Mouse (Mus musculus) intestine, postnatal 0 days (tissue): ENCODE data around the gene Cdt1. TPM values are rescaled to one million over a fixed set of nuclear protein-coding genes. Genes with fewer than 3 reads are reported as not detected.

Experiments used
- ATAC-seq: fragments of 200-750 bp; cut with Nextera tagmentation; 2 replicates; pipeline ENCODE4 v1.8.0; 2017; ENCODE audit warnings: mild to moderate bottlenecking, moderate TSS enrichment, moderate library complexity
- H3K27ac ChIP-seq: fragments of 300-500 bp; sonication (generic); 2 replicates; pipeline ENCODE4 v1.5.1; 2014; ENCODE audit warnings: mild to moderate bottlenecking, low read depth, low read length, moderate library complexity
- H3K27me3 ChIP-seq: fragments of 300-500 bp; sonication (generic); replicated peaks from 2 replicates; pipeline ENCODE4 v1.6.1; 2014; ENCODE audit warnings: low read length, mixed read lengths; ENCODE audit not compliant: control insufficient read depth, insufficient read depth
- H3K36me3 ChIP-seq: fragments of 300-500 bp; sonication (generic); 2 replicates; pipeline ENCODE4 v1.6.1; 2014; ENCODE audit warnings: mild to moderate bottlenecking, moderate library complexity; ENCODE audit not compliant: control insufficient read depth, insufficient read depth
- H3K4me1 ChIP-seq: fragments of 300-500 bp; sonication (generic); replicated peaks from 2 replicates; pipeline ENCODE4 v1.6.1; 2014; ENCODE audit warnings: antibody characterized with exemption, low read length, mixed read lengths; ENCODE audit not compliant: control insufficient read depth, insufficient read depth
- H3K4me2 ChIP-seq: fragments of 300-500 bp; sonication (generic); replicated peaks from 2 replicates; pipeline ENCODE4 v1.6.1; 2014; ENCODE audit warnings: low read depth, mild to moderate bottlenecking, moderate library complexity
- H3K4me3 ChIP-seq: fragments of 300-500 bp; sonication (generic); 2 replicates; pipeline ENCODE4 v1.5.1; 2014; ENCODE audit warnings: low read depth, low read length
- H3K9ac ChIP-seq: fragments of 300-500 bp; sonication (generic); 2 replicates; pipeline ENCODE4 v1.6.1; 2014; ENCODE audit warnings: mild to moderate bottlenecking, low read depth, low read length
- H3K9me3 ChIP-seq: fragments of 300-500 bp; sonication (generic); 2 replicates; pipeline ENCODE4 v1.6.1; 2016; ENCODE audit warnings: mixed run types; ENCODE audit not compliant: control insufficient read depth
- CTCF ChIP-seq: sonication (generic); IDR thresholded peaks from 2 replicates; pipeline ENCODE4 v1.5.1; 2016; ENCODE audit warnings: low read depth, mild to moderate bottlenecking, control low read depth, antibody characterized with exemption, moderate library complexity
- WGBS: fragments of 180-500 bp; shearing (Covaris S2); extraction: QIAGEN DNeasy Blood & Tissue Kit; methylation state at CpG from one replicate; pipeline ENCODE4 v1.1.7; 2014; 5-methylcytosine and 5-hydroxymethylcytosine counted together
- polyA plus RNA-seq: library from polyadenylated mRNA; unstranded; fragments of >200 nt; fragmentation: Nextera tagmentation; extraction: Ambion mirVana; gene quantifications from 2 replicates; pipeline ENCODE4 v1.2.1, GENCODE M21; 2015

Cdt1 gene
- polyA plus RNA-seq, 1 experiment from 2014 or later, result 13.3 TPM

DNA sequence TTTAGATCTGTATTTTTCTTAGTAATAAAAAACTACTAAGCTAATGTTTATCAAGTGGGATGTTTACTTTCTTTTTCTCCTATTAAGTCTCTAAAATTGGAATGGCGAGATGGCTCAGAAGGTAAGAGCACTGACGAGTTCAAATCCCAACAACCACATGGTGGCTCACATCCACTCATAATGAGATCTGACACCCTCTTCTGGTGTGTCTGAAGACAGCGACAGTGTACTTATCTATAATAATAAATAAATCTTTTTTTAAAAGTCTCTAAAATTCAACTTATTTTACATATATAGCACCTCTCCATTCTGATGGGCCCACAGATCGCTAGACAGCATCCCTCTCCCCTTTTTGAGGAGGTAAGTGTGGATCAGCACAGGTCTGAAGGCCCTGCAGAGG, 42.4 kb downstream of the Cdt1 start:
- no peak overlapping the region; the same call in 1 of the 2 replicates for H3K4me3 ChIP-seq
- no peak for TF ChIP-seq CTCF

DNA sequence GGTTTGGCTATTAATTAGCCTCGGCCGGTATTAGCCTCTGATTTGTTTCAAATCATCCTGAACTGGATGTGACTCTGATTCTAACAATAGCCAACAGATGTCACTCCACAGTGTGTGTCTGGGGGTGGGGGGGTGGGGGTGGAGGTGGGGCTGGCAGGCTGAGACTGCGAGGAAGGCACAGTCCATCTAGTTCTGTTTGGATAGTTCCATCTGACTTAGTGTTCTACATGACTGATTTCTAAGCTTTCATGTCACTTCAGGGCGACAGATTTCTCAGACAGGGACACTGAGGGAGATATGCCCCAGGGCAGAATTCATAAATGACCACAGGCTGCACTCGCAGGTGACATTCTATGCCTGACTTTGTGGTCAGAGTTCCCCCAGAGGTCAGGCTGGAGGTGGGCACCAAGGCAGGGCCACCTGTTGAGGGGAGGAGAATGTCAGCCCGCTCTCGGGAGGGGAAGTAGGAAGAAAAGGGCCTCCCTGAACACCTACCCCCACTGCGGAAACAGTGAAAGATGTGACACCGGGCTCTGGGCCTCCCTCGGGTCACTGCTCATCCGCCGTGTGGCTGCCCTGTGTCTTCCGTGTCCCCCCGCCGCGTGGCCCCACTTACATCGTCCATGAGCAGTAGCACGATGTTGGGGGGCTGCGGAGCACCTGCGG, 42.9 kb downstream of the Cdt1 start:
- 4% methylated on average over 20 of the region's 20 CpGs for WGBS
- TF ChIP-seq CTCF, result no peak
- Histone ChIP-seq H3K27me3 (no peaks in the 10 kb centered on the region), H3K4me2 (peak overlapping the region; percentile 92), H3K4me1 (peaks cover 7% of the 10 kb centered on the region; the same call in 1 of the 2 replicates), H3K36me3 (peaks cover 23% of the 10 kb centered on the region; the same call in 1 of the 2 replicates), H3K27ac (peak overlapping the region; percentile 77), H3K9me3 (no peaks in the 10 kb centered on the region), H3K9ac (peak overlapping the region; percentile 76), H3K4me3 (peak overlapping the region; percentile 70)
- peak; percentile 47; the same call in 1 of the 2 replicates for ATAC-seq

More for the DNA sequence above, 42.4 kb downstream of the Cdt1 start:
- no peaks in the 10 kb centered on the region for H3K9me3 ChIP-seq
- H3K27me3 ChIP-seq, result no peaks in the 10 kb centered on the region
- H3K36me3 ChIP-seq, result peaks cover 18% of the 10 kb centered on the region; the same call in 1 of the 2 replicates
- H3K9ac ChIP-seq, result no peak overlapping the region
- H3K27ac ChIP-seq, result no peak overlapping the region
- H3K4me2 ChIP-seq, result peak overlapping the region; percentile 92
- 55% methylated on average over 4 of the region's 4 CpGs for WGBS
- ATAC-seq, result no peak
- peaks cover 10% of the 10 kb centered on the region; the same call in 1 of the 2 replicates for H3K4me1 ChIP-seq

DNA sequence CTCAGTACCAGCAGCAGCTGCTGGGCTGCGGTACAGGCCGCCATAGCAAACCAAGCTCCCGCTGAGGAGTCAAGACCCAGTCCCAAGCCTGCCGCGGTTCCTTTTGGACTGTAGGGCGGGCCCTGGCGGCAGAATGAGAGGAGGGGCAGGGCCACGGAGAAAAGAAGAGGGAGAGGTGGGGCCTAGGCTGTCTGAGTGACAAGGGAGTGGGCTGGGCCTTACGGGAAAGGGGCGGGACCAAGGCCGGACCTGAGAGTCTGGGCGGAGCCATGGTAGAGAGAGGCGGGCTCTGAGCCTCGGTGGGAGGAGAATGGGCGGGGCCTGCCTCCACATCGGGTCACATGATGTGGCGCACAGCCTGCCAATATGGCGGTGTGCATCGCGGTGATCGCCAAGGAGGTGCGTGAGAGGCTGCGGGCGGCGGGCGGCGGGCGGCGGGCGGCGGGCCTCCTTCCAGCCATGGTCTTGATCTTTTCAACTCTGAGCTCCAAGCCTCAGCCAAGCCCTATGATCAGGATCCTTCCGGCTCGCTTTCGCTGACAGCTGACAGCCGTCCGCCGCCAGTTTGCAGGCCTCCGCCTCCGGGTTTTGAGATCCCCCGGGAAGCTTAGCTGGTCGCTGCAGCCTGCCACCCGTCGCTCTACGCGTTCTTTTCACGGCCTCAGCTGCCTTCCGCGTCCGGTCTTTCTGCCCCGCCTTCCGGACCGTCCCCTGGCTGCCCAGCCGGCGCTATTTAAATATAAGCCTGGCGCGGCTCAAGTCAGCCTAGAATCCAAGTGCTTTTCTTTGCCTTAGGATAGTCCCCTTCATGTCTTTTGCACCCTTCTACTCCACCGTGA, 43.7 kb downstream of the Cdt1 start, which contains the start of the genes Galns and Trappc2l:
Galns (minus strand) TSS at position 169 of the 839 bp plus-strand sequence.
Trappc2l (plus strand) TSS at position 346 of the 839 bp plus-strand sequence.
- Histone ChIP-seq H3K9ac (peak within 1 kb of the TSS; percentile 76), H3K27me3 (no peaks in the 10 kb centered on the region), H3K36me3 (peaks cover 28% of the 10 kb centered on the region; the same call in 1 of the 2 replicates), H3K4me3 (peak within 1 kb of the TSS; percentile 70), H3K27ac (peak within 1 kb of the TSS; percentile 88), H3K4me2 (peak within 1 kb of the TSS; percentile 92), H3K9me3 (no peaks in the 10 kb centered on the region), H3K4me1 (peaks cover 7% of the 10 kb centered on the region; the same call in 1 of the 2 replicates)
- TF ChIP-seq CTCF, result peak; percentile 74
- WGBS, result under 1% methylated on average over 51 of the region's 57 CpGs
- ATAC-seq, result peak; percentile 93

DNA sequence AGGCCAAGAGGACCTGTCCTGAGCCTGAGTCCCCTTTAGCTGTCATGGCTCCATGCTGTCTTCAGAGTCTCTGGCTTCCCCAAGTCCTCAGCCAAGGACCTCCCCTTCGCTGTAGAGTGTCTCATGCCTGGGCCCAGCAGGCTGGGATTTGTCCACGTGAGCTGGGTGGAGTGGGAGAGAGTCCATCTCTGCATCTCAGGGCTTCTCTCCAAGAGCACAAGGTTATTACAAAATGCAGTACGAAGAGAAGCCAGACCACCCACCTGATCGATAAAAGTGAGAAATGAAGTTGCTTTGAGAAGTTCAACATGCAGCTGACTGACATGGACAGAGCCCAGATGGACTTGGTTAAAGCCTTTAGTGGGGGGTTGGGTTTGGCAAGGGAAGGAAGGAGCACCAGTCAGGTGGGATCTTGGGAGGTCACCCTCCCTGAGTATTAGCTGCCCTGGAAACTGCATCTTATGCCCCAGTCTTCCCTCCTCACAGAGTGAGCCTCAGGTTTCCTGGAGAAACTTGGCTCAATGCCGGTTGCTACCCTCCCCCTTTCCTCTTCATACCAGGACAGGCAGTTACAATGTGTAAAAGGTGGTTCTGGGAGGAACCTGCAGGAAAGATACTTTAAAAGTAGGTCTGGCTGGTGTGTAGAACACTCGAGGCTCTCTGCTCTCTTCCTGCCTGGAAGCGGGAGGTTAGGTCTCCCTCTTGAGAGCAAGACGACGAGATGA, 48.5 kb downstream of the Cdt1 start:
- Histone ChIP-seq H3K4me2 (no peak overlapping the region), H3K9ac (no peak overlapping the region), H3K27ac (no peak overlapping the region), H3K4me3 (no peak overlapping the region), H3K27me3 (no peaks in the 10 kb centered on the region), H3K9me3 (no peaks in the 10 kb centered on the region), H3K4me1 (0 out of 2 replicates have a peak, but pooled peaks cover 7% of the 10 kb centered on the region), H3K36me3 (peaks cover 28% of the 10 kb centered on the region; the same call in 1 of the 2 replicates)
- WGBS, result 64% methylated on average over 9 of the region's 9 CpGs
- TF ChIP-seq CTCF, result no peak
- no peak for ATAC-seq

DNA sequence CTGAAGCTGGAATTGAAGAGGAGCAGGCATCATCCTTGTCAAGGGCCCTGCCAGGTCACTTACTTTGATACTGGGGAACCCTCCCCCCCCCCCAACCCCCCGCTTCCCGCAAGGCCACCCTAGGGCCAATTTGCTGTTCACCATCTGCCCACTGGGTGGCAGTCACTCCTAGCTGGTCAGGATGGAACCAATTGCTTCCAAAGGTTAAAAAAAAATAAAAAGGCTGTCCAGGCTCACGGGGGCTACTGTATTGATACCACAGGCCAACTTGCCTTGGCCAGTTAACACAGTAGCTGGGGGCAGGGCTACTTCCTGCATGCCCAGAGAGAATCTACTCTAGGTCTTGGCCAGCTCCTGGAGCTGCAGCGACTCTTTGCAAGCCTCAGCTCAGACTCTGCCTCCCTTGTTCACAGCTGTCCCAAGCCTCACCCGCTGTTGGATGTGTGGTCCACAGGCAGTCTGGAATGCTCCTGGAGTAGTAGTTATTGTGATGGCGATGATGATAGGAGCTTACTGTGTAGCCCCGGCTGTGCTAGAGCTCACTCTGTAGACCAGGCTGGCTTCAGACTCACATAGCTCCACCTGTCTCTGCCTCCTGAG, 50.2 kb downstream of the Cdt1 start:
- no peak overlapping the region for H3K27ac ChIP-seq
- H3K4me3 ChIP-seq, result no peak overlapping the region
- ATAC-seq, result no peak
- peak; percentile 80 for TF ChIP-seq CTCF
- no peaks in the 10 kb centered on the region for H3K27me3 ChIP-seq
- no peak overlapping the region for H3K9ac ChIP-seq
- no peaks in the 10 kb centered on the region for H3K9me3 ChIP-seq
- H3K4me1 ChIP-seq, result no peaks in the 10 kb centered on the region
- WGBS, result 36% methylated on average over 5 of the region's 7 CpGs
- H3K36me3 ChIP-seq, result peaks cover 28% of the 10 kb centered on the region; the same call in 1 of the 2 replicates
- H3K4me2 ChIP-seq, result no peak overlapping the region; the same call in 1 of the 2 replicates
